Mouse (Mus musculus) limb, embryonic 14.5 days (tissue): ENCODE measurements around the gene Cops7a. TPM values are rescaled to one million over a fixed set of nuclear protein-coding genes. Genes with fewer than 3 reads are reported as not detected.

Source experiments
- ATAC-seq: fragments of 200-750 bp; cut with Nextera tagmentation; 2 replicates; pipeline ENCODE4 v1.8.0; 2017; ENCODE audit warnings: low read depth, moderate number of reproducible peaks, moderate TSS enrichment; ENCODE audit not compliant: low FRiP score
- DNase-seq: peaks from one replicate; pipeline ENCODE4 v3.0.0-alpha.2; 2015; ENCODE audit warnings: low spot score
- H3K27ac ChIP-seq: fragments of 300-500 bp; sonication (generic); replicated peaks from 2 replicates; pipeline ENCODE4 v1.5.1; 2014; ENCODE audit warnings: low read depth, mild to moderate bottlenecking, low read length, moderate library complexity, mixed read lengths
- H3K27me3 ChIP-seq: fragments of 300-500 bp; sonication (generic); 2 replicates; pipeline ENCODE4 v1.6.1; 2014; ENCODE audit warnings: low read length, mixed read lengths; ENCODE audit not compliant: control insufficient read depth, insufficient read depth
- H3K36me3 ChIP-seq: fragments of 300-500 bp; sonication (generic); 2 replicates; pipeline ENCODE4 v1.6.1; 2014; ENCODE audit warnings: mild to moderate bottlenecking, low read length, moderate library complexity, mixed read lengths; ENCODE audit not compliant: control insufficient read depth, insufficient read depth
- H3K4me1 ChIP-seq: fragments of 300-500 bp; sonication (generic); 2 replicates; pipeline ENCODE4 v1.6.1; 2014; ENCODE audit warnings: antibody characterized with exemption, low read length, mixed read lengths; ENCODE audit not compliant: control insufficient read depth, insufficient read depth
- H3K4me2 ChIP-seq: fragments of 300-500 bp; sonication (generic); replicated peaks from 2 replicates; pipeline ENCODE4 v1.6.1; 2014; ENCODE audit warnings: low read depth, mild to moderate bottlenecking, low read length, moderate library complexity; ENCODE audit not compliant: severe bottlenecking
- H3K4me3 ChIP-seq: fragments of 300-500 bp; sonication (generic); replicated peaks from 2 replicates; pipeline ENCODE4 v1.5.1; 2014; ENCODE audit warnings: low read length
- H3K9ac ChIP-seq: fragments of 300-500 bp; sonication (generic); 2 replicates; pipeline ENCODE4 v1.6.1; 2014; ENCODE audit warnings: mild to moderate bottlenecking, low read depth, low read length, moderate library complexity; ENCODE audit not compliant: severe bottlenecking
- H3K9me3 ChIP-seq: fragments of 300-500 bp; sonication (generic); 2 replicates; pipeline ENCODE4 v1.6.1; 2016; ENCODE audit warnings: low read length; ENCODE audit not compliant: control insufficient read depth
- POLR2A ChIP-seq: fragments of 200-500 bp; IDR thresholded peaks from 2 replicates; pipeline ENCODE4 v1.8.0; 2012; ENCODE audit warnings: inconsistent platforms, mild to moderate bottlenecking, moderate library complexity, borderline replicate concordance; ENCODE audit not compliant: insufficient read depth, insufficient read length; ENCODE audit errors: extremely low read depth
- WGBS: fragments of 180-500 bp; shearing (Covaris S2); extraction: QIAGEN DNeasy Blood & Tissue Kit; methylation state at CpG from one replicate; pipeline ENCODE4 v1.1.7; 2014; 5-methylcytosine and 5-hydroxymethylcytosine counted together
- polyA plus RNA-seq, 2 experiments: library from polyadenylated mRNA; depleted of rRNA in 1 of 2; stranded (reverse) in 1 of 2; unstranded in 1 of 2; fragments of >200 nt; fragmentation: Nextera tagmentation in 1 of 2; extraction: Ambion mirVana in 1 of 2; gene quantifications; 2 replicates each; pipeline versions ENCODE4 v1.2.1 to v1.2.3; 2012 to 2014

Gene Cops7a
- polyA plus RNA-seq, 2 experiments, result 137 to 215 TPM

- 9% methylated on average over 7 of the region's 7 CpGs for WGBS
- Histone ChIP-seq H3K4me1 (peaks cover 38% of the 10 kb centered on the region), H3K9ac (peak overlapping the region; percentile 99), H3K27me3 (no peaks in the 10 kb centered on the region), H3K36me3 (peaks cover 17% of the 10 kb centered on the region), H3K9me3 (no peaks in the 10 kb centered on the region), H3K4me3 (peak overlapping the region; percentile 92), H3K27ac (peak overlapping the region; percentile 99), H3K4me2 (peak overlapping the region; percentile 98)
- DNase-seq, result no peak
- no peak for ATAC-seq
- TF ChIP-seq POLR2A, result no peak
Measured at GRCm38 (mm10) chr6:124918331-124918690, 47.0 kb downstream of the Cops7a start.

- H3K9me3 ChIP-seq, result no peaks in the 10 kb centered on the region
- peak overlapping the region; percentile 99 for H3K27ac ChIP-seq
- no peaks in the 10 kb centered on the region for H3K27me3 ChIP-seq
- peaks cover 22% of the 10 kb centered on the region for H3K36me3 ChIP-seq
- under 1% methylated on average over 30 of the region's 89 CpGs for WGBS
- peak overlapping the region; percentile 92 for H3K4me3 ChIP-seq
- DNase-seq (peak; percentile 92), ATAC-seq (peak; percentile 51)
- TF ChIP-seq POLR2A, result peak; percentile 93; the same call in 1 of the 2 replicates
- peak overlapping the region; percentile 98 for H3K4me2 ChIP-seq
- peak overlapping the region; percentile 99 for H3K9ac ChIP-seq
- peaks cover 38% of the 10 kb centered on the region for H3K4me1 ChIP-seq
Measured at GRCm38 (mm10) chr6:124917518-124918330, 47.6 kb downstream of the Cops7a start.

- TF ChIP-seq POLR2A, result no peak
- peak overlapping the region; percentile 99 for H3K9ac ChIP-seq
- peak overlapping the region; percentile 98 for H3K4me2 ChIP-seq
- H3K27ac ChIP-seq, result peak overlapping the region; percentile 99
- H3K27me3 ChIP-seq, result no peaks in the 10 kb centered on the region
- H3K36me3 ChIP-seq, result peaks cover 26% of the 10 kb centered on the region
- H3K4me3 ChIP-seq, result peak overlapping the region; percentile 92
- WGBS, result under 1% methylated on average over 46 of the region's 67 CpGs
- DNase-seq (peak; percentile 74), ATAC-seq (peak; percentile 51)
- no peaks in the 10 kb centered on the region for H3K9me3 ChIP-seq
- peaks cover 36% of the 10 kb centered on the region for H3K4me1 ChIP-seq
Measured at GRCm38 (mm10) chr6:124916695-124917517, 48.4 kb downstream of the Cops7a start.

GRCm38 (mm10) chr6:124915942-124916694, 49.2 kb downstream of the Cops7a start:
- H3K9ac ChIP-seq, result peak overlapping the region; percentile 99
- H3K9me3 ChIP-seq, result no peaks in the 10 kb centered on the region
- H3K27ac ChIP-seq, result peak overlapping the region; percentile 99; the same call in 1 of the 2 replicates
- peak overlapping the region; percentile 92 for H3K4me3 ChIP-seq
- TF ChIP-seq POLR2A, result no peak
- peaks cover 26% of the 10 kb centered on the region for H3K36me3 ChIP-seq
- ATAC-seq (no peak), DNase-seq (no peak)
- WGBS, result 2% methylated on average over 12 of the region's 12 CpGs
- peak overlapping the region; percentile 98 for H3K4me2 ChIP-seq
- H3K27me3 ChIP-seq, result no peaks in the 10 kb centered on the region
- H3K4me1 ChIP-seq, result peaks cover 33% of the 10 kb centered on the region
